Mouse (Mus musculus) bone marrow macrophage, adult 2 months (primary cell): ENCODE measurements at regions not wholly inside any gene's neighbourhood (a gene's known extent, or its start where the extent isn't known, plus 50 kb on each side); places are given as distances from the start of the nearest gene placed in this dataset.

Source experiments
- CTCF ChIP-seq: IDR thresholded peaks from 2 replicates; pipeline ENCODE4 v1.5.1; 2012; ENCODE audit warnings: low read depth, mild to moderate bottlenecking, low read length, moderate library complexity
- POLR2A ChIP-seq: IDR thresholded peaks from 2 replicates; pipeline ENCODE4 v1.6.1; 2012; ENCODE audit warnings: mild to moderate bottlenecking, low read depth, low read length, borderline replicate concordance

DNA sequence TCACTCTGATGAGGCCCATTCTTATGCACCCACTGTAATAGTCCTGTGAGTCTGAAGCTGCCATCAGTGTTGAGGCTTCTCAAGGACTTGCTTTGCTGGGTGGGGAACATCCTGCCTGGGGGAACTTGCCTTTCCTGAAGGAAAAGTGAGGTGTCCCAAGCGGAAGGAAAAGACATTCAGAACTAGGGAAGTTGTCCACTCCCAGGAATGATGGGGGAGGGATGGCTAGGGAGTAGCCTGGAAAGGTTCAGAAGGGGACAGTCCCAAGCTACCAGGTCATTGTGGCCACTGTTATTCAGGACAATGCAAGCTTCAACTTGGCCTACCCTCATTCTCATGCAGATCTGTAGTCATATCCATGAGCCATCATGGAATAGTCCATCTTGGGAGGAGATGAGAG, 102.7 kb upstream of the Foxa2 start:
- TF ChIP-seq CTCF (no peak), POLR2A (no peak)
